Mouse (Mus musculus): Measurements from ENCODE around the gene Rab11fip3.

Gene Rab11fip3

GRCm38 (mm10) chr17:25956201-25956600, 113.2 kb downstream of the Rab11fip3 start:
- no peak for DNase-seq (ENCODE audit: low read depth, low spot score)

- DNase-seq (ENCODE audit: low read depth, low spot score) = no peak
Measured at GRCm38 (mm10) chr17:25955736-25956135, 113.6 kb downstream of the Rab11fip3 start.

DNA sequence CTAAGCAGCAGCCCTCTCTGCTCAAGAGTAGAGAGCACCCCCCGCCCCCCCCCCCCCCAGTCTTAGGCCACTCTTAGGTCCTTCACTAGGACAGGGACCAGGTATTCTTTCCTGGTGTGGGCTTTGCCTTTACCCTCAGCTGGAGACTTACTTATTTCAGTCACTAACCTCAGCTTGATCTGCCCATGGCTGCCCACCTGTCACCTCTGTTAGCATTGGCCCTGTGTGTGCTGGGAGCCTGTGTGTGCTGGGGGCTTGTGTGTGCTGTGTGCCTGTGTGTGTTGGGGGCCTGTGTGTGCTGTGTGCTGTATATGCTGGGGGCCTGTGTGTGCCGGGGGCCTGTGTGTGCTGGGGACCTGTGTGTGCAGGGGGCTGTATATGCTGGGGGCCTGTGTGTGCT, 114.7 kb downstream of the Rab11fip3 start:
- DNase-seq (ENCODE audit: low read depth, low spot score) = no peak

- no peak for DNase-seq (ENCODE audit: low read depth, low spot score)
Measured at GRCm38 (mm10) chr17:25953161-25953560, 116.2 kb downstream of the Rab11fip3 start.

GRCm38 (mm10) chr17:25951803-25952623, 117.3 kb downstream of the Rab11fip3 start, which contains the start of gene A930017K11Rik:
A930017K11Rik (minus strand) TSS chr17:25952565.
- DNase-seq (ENCODE audit: low read depth, low spot score) = no peak

DNA sequence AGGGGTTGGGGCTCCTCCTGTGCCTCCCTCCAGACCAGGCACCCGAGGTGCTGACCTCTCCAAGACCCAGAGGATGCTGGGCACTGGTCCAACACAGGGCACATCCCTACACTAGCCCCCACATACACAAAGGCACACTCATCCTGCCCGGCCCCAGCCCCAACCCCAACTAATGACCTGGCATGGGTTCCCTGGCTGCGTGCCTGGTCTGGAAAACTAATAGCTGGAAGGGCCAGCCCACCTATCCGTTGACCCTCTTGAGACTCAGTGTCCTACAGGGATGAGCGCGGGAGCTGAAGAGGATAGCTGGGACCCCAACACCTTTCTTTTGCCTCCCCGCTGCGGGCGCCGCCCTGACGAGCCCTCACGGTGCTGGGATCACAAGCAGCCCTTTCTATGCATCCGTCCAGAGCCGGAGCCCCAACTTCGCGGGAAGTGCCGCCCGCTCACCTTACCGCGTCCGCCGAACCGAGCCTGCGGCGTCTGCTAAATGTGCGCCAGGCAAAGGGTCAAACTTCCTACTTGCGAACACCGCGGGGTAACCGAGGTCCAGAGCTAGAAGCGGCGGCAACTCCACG, 118.0 kb downstream of the Rab11fip3 start:
- no peak for DNase-seq (ENCODE audit: low read depth, low spot score)

DNA sequence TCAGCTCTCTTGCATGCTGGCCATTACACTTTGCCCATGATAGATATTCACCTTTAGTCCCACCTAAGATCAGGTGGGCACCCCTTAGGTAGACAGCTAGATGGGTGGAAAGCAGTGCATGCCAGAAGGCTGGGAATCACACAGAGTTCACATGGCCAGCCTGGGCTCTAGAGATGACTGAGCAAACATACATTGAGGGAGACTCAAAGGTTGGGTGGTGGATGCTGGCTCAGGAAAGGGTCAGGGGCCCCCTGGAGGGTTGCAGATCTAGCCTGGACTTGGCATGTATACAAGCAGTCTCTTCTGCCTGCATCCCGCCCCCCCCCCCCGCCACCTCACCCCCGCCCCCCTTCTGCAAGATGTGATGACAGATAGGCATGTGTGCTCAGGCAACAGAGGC, 118.6 kb downstream of the Rab11fip3 start:
- no peak for DNase-seq (ENCODE audit: low read depth, low spot score)

GRCm38 (mm10) chr17:25949981-25950380, 119.4 kb downstream of the Rab11fip3 start:
- DNase-seq (ENCODE audit: low read depth, low spot score) = no peak

GRCm38 (mm10) chr17:25948051-25948450, 121.3 kb downstream of the Rab11fip3 start:
- no peak for DNase-seq (ENCODE audit: low read depth, low spot score)

DNA sequence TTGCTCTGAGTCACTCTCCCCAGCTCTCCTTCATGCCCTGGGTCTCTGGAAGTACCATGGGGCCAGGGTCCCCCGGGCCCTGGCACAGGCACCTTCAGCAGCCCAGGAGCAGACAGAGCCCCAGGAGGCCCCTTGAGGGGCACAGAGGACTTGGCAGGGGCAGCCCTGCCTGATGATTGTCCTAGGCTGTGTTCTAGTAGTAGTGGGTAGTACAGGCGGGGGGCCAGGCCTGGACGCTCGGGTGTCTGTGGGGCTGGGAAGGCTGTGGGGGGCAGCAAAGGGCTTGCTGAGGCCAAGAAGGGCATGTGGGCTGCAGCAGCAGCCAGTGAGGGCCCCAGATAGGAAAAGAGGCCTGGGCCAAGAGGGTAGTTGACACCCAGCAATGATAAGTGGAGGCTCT, 121.8 kb downstream of the Rab11fip3 start:
- DNase-seq (ENCODE audit: low read depth, low spot score) = no peak

GRCm38 (mm10) chr17:25946891-25947290, 122.5 kb downstream of the Rab11fip3 start:
- DNase-seq (ENCODE audit: low read depth, low spot score) = no peak

DNA sequence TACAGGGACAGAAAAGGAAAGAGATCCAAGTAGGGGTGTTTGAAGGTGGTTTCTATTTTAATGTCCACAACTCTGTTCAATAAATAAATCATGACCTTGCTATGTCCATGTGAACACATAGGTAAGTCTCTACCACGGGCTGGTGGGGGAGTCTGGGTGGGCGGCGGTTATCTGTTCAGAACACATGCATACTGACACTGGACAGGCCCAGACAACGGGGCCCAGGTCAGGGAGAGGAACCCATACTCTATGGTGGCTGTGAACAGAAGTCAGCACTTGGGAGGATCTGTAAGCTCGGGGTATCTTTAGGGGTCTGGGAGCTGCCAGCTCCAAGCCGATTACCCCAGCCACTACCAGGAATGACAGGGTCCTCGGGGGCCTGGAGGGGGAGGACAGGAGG, 123.0 kb downstream of the Rab11fip3 start:
- DNase-seq (ENCODE audit: low read depth, low spot score) = no peak

GRCm38 (mm10) chr17:25945517-25946155, 123.7 kb downstream of the Rab11fip3 start:
- no peak for DNase-seq (ENCODE audit: low read depth, low spot score)

DNA sequence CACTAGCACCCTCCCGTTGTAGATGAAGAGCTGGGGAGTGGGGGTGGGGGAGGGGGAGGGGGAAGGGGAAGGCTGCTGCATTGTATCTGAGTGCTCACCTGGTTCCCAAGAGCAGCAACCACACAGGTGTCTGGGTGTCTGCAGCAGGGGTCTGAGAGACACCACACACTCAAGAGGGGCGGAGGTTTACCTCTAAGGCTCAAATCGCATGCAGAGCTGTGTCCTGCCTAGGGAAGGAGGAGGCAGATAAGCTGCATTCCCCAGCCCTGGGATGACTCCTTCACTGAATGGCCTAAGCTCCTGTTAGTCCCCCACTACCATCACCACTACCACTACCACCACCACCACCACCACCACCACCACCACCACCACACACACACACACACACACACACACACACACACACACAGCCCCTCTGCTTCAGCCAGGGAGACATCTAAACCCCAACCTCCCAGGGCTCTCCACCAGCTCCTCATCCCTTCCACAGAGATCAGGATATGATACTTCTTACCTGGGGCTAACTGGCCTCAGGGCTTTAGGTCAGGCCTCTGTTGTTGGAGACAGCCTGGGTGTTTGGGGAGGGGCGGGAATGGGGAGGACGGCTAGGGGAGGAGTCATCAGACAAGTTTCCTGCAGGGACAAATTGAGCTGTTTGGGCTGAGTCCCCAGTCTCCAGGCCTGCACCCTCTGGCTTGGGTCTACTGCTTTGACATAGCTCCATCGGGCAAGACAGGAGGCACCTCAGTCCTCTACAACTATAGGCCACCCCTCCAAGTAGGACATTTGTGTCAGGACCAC, 124.8 kb downstream of the Rab11fip3 start, which contains the start of the genes Pigq and Nhlrc4:
Pigq (minus strand) TSS at position 571 of the 798 bp plus-strand sequence.
Nhlrc4 (minus strand) TSS at position 596 of the 798 bp plus-strand sequence.
- DNase-seq (ENCODE audit: low read depth, low spot score) = no peak

GRCm38 (mm10) chr17:25943769-25944168, 125.6 kb downstream of the Rab11fip3 start:
- DNase-seq (ENCODE audit: low read depth, low spot score) = no peak

GRCm38 (mm10) chr17:25943221-25943620, 126.1 kb downstream of the Rab11fip3 start:
- DNase-seq (ENCODE audit: low read depth, low spot score) = no peak

DNA sequence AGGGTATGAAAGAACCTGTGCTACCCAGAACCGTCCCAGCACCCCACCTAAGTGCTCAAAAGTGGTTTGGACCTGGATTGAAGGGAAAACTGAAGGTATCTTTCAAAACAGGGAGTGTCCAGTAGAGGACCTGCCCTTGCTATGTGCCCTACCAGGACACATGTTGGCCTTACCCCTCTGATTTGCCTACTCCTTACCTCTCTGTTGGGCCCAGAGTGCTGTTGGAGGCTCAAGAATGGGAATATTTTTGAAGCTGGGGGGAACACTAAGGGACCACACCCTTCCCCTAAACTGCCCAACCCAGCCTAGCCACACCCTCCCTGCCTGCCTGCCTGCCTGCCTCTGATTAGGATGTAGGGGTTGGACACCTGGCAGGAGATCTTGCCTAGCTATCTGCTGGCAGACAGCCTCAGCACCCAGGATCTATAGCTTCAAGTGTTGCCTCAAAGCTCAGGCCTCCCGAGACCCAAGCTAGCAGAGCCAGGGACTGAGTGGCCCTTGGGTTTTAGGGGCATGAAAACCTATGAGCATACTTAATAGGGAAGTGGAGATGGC, 126.7 kb downstream of the Rab11fip3 start:
- DNase-seq (ENCODE audit: low read depth, low spot score) = no peak

- no peak for DNase-seq (ENCODE audit: low read depth, low spot score)
Measured at GRCm38 (mm10) chr17:25941511-25942241, 127.7 kb downstream of the Rab11fip3 start.
